Mouse (Mus musculus) kidney, adult 8-10 months (tissue): ENCODE data around the gene Pigv.

Source experiments
- DNase-seq, 2 experiments: peaks; one replicate each; pipeline ENCODE4 v3.0.0; 2022

The Pigv gene

DNA sequence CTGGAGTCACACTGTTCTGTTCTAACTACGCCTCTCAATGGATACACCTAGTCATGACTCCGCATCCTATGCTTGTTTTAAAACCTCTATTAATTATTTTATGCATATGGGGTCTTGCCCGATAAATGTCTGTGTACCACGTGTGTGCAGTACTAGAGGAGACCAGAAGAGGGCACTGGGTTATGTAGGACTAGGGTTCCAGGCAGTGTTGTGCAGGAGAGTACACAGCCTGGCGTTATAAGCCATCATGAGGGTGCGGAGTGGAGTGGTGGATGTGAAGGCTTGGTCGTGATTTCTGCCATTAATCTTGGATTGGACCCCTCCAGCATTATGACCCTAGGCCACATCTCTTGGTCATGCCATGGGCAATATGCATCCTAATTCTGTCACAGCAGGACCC is 60.0 kb downstream of the Pigv start:
- no peak for DNase-seq

GRCm38 (mm10) chr4:133611815-133612214 is 60.6 kb downstream of the Pigv start:
- DNase-seq = no peak
